1 mouse cellular context compared by ENCODE assay signal in genomic region chr12:110801876-110802464, GRCm38 (mm10).
TF ChIP-seq lines count a peak whose summit lies in the region.

No protein-coding gene starts in this region.

TF ChIP-seq in myocyte, 11 proteins besides CTCF, POLR2A, EP300 and RAD21 (continued from another document):
- TF ChIP-seq TCF12 (IDR thresholded peaks at IDR 0.05; ENCODE audit: insufficient read depth, poor library complexity, severe bottlenecking) = peak; percentile 37
TF ChIP-seq in myocyte: peak in this region for 4.
